Mouse (Mus musculus): ENCODE measurements around the gene Csk. TPM values are rescaled to one million over a fixed set of nuclear protein-coding genes. Genes with fewer than 3 reads are reported as not detected.
A peak's percentile ranks its signal among the peaks of the same experiment; 100 is the strongest.

Csk gene
- total RNA-seq, 2 experiments from 2014 or later, result 8.5 to 9.5 TPM

DNA sequence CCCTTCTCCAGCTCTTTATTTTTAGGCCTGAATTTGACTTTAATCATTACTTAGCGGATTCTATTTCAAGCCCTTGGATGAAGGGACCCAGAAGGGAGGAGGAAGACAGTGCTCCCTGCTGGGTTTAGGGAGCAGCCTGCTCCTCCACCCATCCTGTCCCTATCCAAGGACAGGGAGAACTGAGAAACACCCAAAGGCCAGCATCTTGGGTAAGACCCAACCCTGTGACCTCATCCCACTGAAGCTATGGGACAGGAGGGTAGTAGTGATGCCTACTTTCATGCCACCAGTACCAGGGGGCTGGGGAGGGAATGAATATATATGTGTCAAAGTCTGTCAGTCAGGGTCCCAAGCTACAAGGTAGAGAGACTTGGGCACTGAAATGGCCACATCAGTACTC lies 12.4 kb downstream of the Csk start:
- intact Hi-C loops (cut with DNase I), result no loop called here
- DNase-seq, result no peak

GRCm38 (mm10) chr9:57640384-57640783 lies 13.0 kb downstream of the Csk start:
- intact Hi-C loops (cut with DNase I), result no loop called here
- peak; percentile 51 to 55 for DNase-seq

DNA sequence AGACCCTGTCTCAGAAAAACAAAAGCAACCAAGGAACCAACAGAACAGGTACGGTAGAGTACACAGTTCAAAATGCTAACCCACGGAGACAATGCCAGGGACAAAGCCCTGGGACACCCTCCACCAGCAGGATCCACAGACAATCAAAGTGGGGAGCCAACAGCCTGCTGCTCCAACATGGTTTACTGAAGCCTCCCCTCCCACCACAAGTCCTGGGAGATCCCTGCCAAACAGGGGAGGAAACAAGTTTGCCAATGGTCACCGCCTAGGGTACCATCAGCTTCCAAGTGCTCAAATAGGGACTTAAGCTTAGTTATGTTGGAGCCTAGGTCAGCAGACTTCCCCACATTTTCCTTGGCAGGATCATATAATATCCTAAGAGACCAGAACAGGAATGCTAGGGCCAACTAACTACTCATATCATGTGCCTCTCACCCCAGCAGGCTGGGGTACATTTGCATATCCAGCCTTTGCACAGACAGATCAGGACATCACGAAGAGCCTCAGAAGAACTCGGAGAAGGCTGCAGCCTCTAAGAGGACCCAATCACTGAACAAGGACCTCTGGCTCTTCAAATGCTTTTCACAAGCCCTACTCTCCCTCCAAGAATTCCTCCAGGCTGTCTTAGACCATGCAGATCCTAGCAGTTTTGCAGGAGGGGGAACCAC lies 13.6 kb downstream of the Csk start:
- no peak for DNase-seq
- intact Hi-C loops (cut with DNase I), result no loop called here

GRCm38 (mm10) chr9:57638651-57639459 lies 14.6 kb downstream of the Csk start:
- DNase-seq, result no peak
- intact Hi-C loops (cut with DNase I), result no loop called here

GRCm38 (mm10) chr9:57637741-57638322 lies 15.6 kb downstream of the Csk start:
- intact Hi-C loops (cut with DNase I), result no loop called here
- peak in 1 of 2 experiments; percentile 59 for DNase-seq

DNA sequence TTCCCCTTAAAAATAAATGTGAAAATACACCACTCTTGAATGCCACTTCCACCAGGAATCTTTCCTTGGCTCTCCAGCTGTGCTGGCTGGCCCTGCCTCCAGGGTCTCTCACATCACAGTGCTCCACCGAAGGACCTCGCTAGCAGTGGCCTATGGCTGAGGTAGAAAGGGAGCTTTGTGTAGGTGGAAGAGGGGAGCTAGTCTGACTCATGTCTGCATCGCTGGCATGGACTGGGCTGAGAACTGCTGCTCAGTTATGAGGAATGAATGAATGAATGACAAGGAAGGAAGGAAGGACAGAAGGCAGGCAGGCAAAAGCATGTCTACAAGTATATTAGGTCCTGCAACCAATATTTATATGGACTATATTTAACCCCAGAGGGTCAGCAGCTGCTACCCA lies 16.2 kb downstream of the Csk start:
- no peak for DNase-seq
- intact Hi-C loops (cut with DNase I), result no loop called here

- intact Hi-C loops (cut with DNase I), result no loop called here
Measured at GRCm38 (mm10) chr9:57633481-57634024, 19.9 kb downstream of the Csk start.

DNA sequence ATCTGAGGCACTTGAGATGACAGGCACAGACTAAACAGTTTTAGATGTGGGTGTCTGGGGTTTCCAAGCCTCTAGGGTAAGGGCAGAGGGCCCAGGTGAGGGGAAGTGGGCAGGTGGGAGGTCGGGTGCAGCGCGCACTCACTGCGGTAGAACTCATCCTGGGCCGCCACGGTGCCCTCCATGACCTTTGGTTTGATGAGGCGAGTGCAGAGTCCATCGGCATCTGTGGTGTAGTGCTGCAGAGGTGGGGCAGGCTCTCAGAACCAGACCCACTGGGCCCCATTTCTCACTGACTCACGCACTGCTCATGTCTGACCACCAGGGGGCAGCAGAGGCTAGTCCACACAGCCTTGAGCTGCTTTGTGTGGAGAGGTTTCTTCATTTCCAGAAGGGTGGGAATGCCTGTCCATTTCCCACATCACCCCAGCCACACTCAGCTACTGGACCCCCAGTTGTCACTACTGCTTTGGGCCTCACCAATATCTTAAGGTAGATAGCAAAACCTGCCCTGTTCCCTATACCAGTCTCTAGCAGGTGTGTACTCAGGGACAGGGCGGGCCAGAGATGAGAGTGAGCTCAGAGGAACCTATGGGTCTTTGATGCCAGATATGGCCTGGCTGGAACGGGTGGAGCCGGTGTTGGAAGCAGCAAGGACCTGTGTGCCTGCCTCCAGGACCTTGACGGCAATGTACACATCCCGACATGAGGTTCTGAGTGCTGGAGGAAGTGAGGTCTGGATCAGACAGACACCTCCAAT lies 24.1 kb downstream of the Csk start:
- peak; percentile 69 to 74 for DNase-seq
- intact Hi-C loops (cut with DNase I), result loop anchor here (1.0 kb wide), 1 partner anchor 26 kb away; no protein-coding TSS in a partner anchor

More at GRCm38 (mm10) chr9:57633481-57634024, 19.9 kb downstream of the Csk start:
- no peak for DNase-seq

- intact Hi-C loops (cut with DNase I), result loop anchor here (1.0 kb wide), 1 partner anchor 27 kb away; no protein-coding TSS in a partner anchor
- no peak for DNase-seq
Measured at GRCm38 (mm10) chr9:57628717-57629116, 24.7 kb downstream of the Csk start.

- intact Hi-C loops (cut with DNase I), result no loop called here
Measured at GRCm38 (mm10) chr9:57627892-57628291, 25.5 kb downstream of the Csk start.

GRCm38 (mm10) chr9:57627191-57627590 lies 26.2 kb downstream of the Csk start:
- intact Hi-C loops (cut with DNase I), result no loop called here
- DNase-seq, result no peak

More at GRCm38 (mm10) chr9:57627892-57628291, 25.5 kb downstream of the Csk start:
- no peak for DNase-seq

DNA sequence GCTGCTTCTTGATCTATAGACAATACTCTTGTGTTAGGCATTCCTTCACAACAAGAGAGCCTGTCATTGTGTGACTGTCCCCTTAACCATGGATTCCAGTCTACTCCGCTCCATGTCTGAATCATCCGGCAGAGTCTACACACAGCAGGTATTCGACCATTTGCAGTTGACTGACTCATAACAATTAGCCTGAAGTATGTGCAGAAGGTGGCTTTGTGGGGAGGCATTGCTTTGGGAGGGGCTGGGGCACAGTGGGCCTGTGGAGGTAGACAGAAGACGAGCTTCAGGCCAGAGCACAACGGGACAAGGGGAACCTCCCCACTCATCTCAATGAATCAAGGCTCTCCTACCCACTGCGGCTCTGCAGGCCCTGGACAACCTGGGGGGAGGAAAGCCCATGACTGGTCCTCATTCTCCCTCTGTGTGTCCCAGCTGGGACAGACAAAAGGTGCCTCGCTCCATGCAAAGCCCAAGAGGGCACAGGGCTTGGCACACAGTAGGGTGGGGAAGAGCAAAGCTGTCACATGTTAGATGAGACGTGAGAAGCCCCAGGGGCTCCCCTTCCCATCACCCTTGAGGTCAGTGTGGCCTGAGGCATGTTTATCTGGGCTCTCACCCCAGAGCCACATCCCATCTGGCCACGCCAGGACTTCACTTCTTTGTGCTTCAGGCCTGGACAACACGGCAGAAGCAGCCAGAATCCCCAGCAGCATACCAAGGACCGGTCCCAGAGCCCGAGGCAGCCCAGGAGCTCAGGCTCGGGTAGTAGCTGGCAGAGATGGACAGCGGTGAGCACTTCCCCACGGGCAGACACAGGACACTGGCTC lies 27.5 kb downstream of the Csk start:
- no peak for DNase-seq
- intact Hi-C loops (cut with DNase I), result no loop called here

DNA sequence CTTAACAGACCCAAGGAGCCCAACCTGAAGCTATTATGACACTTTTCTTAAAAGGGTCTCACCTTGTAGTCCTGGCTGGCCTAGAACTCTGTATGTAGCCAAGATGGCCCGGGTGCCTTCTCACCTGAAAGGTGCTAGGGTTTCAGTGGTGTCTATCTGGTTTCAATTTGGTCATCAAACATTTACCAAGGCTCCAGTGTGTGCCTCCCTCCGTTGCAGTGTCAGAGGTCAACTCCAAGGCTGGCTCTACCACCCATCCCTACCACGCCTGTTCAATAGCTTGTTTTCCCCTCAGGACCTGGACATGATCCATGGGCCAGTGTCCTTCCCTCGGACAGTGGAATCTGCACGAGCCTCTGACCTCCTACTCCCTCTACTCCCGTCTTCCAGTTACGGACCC lies 29.1 kb downstream of the Csk start:
- intact Hi-C loops (cut with DNase I), result no loop called here
- DNase-seq, result no peak

DNA sequence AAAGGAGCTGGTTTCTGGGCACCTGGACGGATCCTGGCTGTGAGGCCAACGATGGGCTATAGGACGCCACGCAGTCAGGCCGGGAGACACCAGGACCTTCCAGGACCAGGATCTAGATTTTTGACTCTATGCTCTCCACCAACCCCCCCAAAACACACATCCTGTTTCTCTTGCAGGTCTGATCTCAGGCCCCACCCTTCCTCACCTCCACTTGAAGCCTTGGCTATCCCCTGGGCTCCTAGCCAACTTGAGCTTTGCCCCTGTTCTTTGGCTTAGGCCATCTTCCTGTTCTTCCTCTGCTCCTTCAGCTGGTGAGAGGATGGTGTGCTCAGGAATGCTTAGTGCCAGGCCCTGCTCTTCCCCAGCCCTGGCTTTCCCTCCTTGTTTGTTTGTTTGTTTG lies 32.8 kb downstream of the Csk start, which contains the start of gene Lman1l:
Gene Lman1l (minus strand): TSS at position 101 of the 400 bp plus-strand sequence.
- intact Hi-C loops (cut with DNase I), result no loop called here
- no peak for DNase-seq

DNA sequence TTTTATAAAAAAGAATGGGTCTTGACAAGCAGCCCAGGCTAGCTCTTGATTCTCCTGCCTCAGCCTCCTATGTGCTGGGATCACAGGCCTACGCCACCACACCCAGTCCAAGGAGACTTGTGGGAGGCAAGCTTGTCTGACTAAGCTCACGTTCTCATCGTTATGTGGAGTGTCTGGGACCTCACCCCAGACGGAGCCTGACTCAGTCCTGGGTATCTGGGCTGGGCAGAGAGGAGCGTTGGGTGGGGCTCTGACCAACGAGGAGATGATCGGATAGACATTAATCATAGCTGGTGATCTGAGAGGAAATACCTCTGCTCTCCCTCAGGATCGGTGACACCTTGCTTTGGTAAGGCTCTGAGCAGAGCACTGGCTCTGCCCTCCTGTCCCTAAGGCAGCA lies 34.6 kb downstream of the Csk start:
- no peak for DNase-seq
- intact Hi-C loops (cut with DNase I), result no loop called here

- DNase-seq, result no peak
- intact Hi-C loops (cut with DNase I), result no loop called here
Measured at GRCm38 (mm10) chr9:57617556-57618169, 35.8 kb downstream of the Csk start.

- no peak for DNase-seq
- intact Hi-C loops (cut with DNase I), result no loop called here
Measured at GRCm38 (mm10) chr9:57614786-57615185, 38.6 kb downstream of the Csk start.

- DNase-seq, result no peak
- intact Hi-C loops (cut with DNase I), result no loop called here
Measured at GRCm38 (mm10) chr9:57613975-57614374, 39.5 kb downstream of the Csk start.

- intact Hi-C loops (cut with DNase I), result no loop called here
- no peak for DNase-seq
Measured at GRCm38 (mm10) chr9:57612587-57612986, 40.8 kb downstream of the Csk start.

Measured in gastrocnemius, postnatal 36 days (tissue).